Mouse (Mus musculus) layer of hippocampus, adult 8-10 months (tissue): Measurements from ENCODE around the gene Mtif2. TPM values are rescaled to one million over a fixed set of nuclear protein-coding genes. Genes with fewer than 3 reads are reported as not detected.

Source experiments
- DNase-seq, 2 experiments: peaks; one replicate each; pipeline ENCODE4 v3.0.0; 2022; ENCODE audit warnings: low spot score in 2 of 2
- total RNA-seq, 4 experiments: library from RNA; stranded (reverse); gene quantifications; 2 replicates each; pipeline ENCODE4 v1.2.4; 2022

The Mtif2 gene
- total RNA-seq, 4 experiments from 2014 or later, result 34.3 to 43.4 (median 37.8) TPM

DNA sequence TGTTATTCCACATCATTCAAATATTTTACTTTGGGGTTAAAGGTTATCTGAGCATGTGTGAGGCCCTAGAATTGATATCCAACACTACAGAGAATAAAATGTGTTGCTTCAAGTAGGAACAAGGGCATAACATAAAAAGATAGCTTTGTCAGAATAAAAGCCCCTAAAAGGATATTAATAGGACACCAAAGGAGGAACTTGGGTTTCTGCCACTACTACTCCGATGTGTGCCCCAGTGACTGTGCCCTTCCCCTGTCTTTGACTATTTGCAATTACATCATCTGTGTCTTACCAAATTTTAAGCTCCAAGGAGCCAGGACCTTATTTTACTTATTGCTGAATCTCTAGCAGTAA lies 23.2 kb downstream of the Mtif2 start:
- no peak for DNase-seq

DNA sequence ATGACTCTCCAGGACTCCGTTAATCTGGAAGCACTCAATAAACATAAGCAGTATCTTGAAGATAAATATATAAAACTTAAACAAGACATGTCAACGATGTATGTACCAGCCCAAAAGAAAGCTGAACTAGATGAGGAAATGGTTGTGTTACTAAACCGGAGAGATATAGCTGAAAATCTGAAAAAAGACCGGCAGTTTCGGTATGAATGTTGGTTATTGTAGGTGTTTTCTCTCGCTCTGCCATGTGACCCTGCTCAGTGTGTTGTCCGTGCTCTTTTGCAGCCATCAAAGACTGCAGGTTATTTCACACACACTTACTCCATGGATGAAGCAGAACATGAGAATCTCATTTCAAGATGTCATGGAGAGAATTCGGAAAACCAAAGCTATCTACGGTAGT lies 34.2 kb downstream of the Mtif2 start:
- DNase-seq, result no peak

- DNase-seq, result no peak
These were observed 34.8 kb downstream of the Mtif2 start for GRCm38 (mm10) chr11:29560990-29561389.

GRCm38 (mm10) chr11:29563406-29563805 lies 37.2 kb downstream of the Mtif2 start:
- DNase-seq, result no peak

GRCm38 (mm10) chr11:29571536-29571935 lies 45.3 kb downstream of the Mtif2 start:
- DNase-seq, result no peak

DNA sequence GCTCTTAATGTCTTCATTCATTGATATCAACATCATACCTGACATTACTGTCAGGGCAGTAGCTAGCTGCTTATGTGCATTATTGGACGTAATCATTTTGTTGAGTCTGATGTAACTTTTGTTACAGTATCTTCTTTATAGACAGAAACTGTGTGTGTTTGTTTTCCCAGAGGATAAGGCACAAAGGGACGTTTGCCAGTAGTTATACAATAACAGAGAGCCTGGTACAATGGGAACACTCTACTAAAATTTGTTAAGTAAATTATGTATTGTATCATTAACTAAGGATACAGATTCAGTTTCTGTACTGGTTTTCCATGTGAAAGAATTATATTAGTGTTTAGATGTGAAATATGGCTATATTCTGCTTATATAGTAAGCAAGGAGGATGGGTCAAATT lies 46.4 kb downstream of the Mtif2 start:
- no peak for DNase-seq

GRCm38 (mm10) chr11:29579610-29580009 lies 53.4 kb downstream of the Mtif2 start:
- no peak for DNase-seq

Other genes with a start within 250 kb of the Mtif2 start
- gene Ccdc88a, start 152.8 kb upstream of the Mtif2 start, total RNA-seq, result 10 to 100 TPM; 52.6 to 66.1 (median 63.0) TPM
- 1 to 10 TPM; 5.1 to 6.8 (median 5.9) TPM for gene Prorsd1, start 11.4 kb upstream of the Mtif2 start, total RNA-seq
- under 1 TPM in 3 of 4 experiments, not detected in 1; 0.25 to 0.43 (median 0.37) TPM for gene Clhc1, start 21.5 kb downstream of the Mtif2 start, total RNA-seq
- 100 to 1,000 TPM; 397 to 621 (median 507) TPM for gene Rps27a, start 21.7 kb downstream of the Mtif2 start, total RNA-seq
- 100 to 1,000 TPM; 471 to 516 (median 496) TPM for gene Rtn4, start 166.5 kb downstream of the Mtif2 start, total RNA-seq